Mouse (Mus musculus): Measurements from ENCODE around the gene Agpat2. TPM values are rescaled to one million over a fixed set of nuclear protein-coding genes. Genes with fewer than 3 reads are reported as not detected.

Gene Agpat2
- 10 to 100 TPM; 12.5 to 17.0 TPM for total RNA-seq (2023)

GRCm38 (mm10) chr2:26603720-26604671, at the start of gene Agpat2:
Gene Agpat2 (minus strand): TSS chr2:26604417.

DNA sequence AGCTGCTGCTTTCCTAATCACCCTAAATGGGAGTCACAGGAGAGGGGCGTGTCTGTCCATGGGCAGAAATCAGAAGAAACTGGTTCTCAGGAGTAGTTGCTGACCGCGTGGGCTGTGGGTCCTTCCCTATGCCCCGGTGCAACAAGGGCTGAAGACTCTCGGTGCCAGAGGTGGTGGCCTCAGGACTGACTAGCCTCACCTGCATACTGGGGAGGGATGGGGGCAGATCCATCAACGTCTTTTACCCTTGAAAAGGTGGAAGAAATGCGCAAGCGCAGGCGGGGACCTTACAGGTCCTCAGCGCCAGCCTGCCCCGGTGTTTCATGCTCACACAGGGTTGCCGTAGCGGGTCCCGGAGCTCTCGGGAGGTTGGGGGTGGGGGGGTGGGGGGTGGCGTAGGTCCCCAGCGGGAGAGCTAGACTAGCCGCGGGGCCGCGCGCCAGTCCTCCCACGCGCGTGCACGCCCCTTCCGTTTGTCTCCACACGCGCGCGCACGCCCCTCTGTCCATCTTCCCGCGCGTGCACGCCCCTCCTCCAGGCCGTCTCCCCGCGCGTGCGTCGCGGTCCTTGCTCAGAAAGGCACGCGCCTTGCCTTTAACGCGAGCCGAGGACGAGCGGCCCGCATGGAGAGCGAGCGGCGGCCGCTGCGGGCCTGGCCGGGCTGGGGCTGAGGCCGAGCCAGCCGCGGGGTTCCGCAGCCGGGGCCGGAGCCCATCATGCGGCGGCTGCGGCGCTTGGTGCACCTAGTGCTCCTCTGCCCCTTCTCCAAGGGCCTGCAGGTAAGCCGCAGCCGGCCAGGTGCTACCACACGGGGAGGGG, 23.9 kb upstream of the Agpat2 start, which contains the start of gene Fam69b:
Fam69b (plus strand) TSS at position 537 of the 819 bp plus-strand sequence.

DNA sequence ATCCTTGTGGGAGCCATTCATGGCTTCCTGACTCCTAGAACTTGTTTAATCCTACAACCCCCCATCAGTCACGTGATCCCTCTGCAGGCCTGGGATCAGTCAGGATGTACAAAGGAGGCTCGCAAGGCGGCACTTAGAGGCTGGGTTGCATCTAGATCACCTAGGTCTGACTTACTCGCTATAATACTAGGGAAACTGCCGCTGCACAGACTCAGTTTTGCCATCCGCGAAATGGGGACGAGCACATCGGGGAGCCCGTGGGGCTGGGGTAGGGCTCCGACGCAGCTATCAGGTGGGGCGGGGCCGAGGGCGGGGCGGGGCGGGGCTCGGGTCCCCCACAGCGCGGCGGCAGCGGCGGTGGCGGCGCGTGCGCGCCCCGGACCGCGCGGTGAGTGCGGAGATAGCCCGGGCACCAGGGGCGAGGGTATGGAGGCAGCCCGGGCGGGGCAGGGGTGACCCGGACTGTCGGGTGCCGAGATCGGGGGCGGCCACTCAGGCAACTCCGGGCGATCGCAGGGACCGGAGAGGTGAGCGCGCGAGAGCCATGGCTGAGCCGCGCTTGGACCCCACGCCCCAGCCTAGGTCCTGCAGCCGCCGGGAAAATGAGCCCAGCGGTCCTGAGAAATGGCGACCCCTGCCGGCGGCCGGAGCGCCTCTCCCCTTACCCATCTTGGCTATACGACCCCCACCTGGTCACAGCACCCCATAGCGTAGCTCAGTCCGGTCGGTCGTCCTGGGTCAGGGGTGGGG, 17.7 kb downstream of the Agpat2 start, which contains the start of gene Gm20532:
Gm20532 (plus strand) TSS at position 346 of the 750 bp plus-strand sequence.

GRCm38 (mm10) chr2:26579714-26580113, 24.5 kb downstream of the Agpat2 start, which contains the start of gene Egfl7:
Gene Egfl7 (plus strand): TSS chr2:26580014.

Other genes with a start within 250 kb of the Agpat2 start
- 1 to 10 TPM; 2.8 to 5.5 TPM for gene Card9, start 243.5 kb downstream of the Agpat2 start, total RNA-seq (2023)
- 100 to 1,000 TPM; 109 to 121 TPM for gene Snapc4, start 223.8 kb downstream of the Agpat2 start, total RNA-seq (2023)
- gene Entr1, start 215.1 kb downstream of the Agpat2 start, total RNA-seq (2023), result 100 to 1,000 TPM; 149 to 153 TPM
- gene Pmpca, start 215.1 kb downstream of the Agpat2 start, total RNA-seq (2023), result 10 to 100 TPM; 80.7 to 86.7 TPM
- 10 to 100 TPM; 33.3 to 36.9 TPM for gene Inpp5e, start 195.2 kb downstream of the Agpat2 start, total RNA-seq (2023)
- gene Sec16a, start 159.2 kb downstream of the Agpat2 start, total RNA-seq (2023), result 10 to 100 TPM; 79.3 to 91.7 TPM
- 100 to 1,000 TPM; 134 to 135 TPM for gene Notch1, start 87.8 kb downstream of the Agpat2 start, total RNA-seq (2023)
- gene Egfl7, start 24.4 kb downstream of the Agpat2 start, total RNA-seq (2023), result 1 to 10 TPM in 1 of 2 experiments, not detected in 1; 4.3 TPM
- gene Gm20532, start 17.8 kb downstream of the Agpat2 start, total RNA-seq (2023), result not detected
- gene Fam69b, start 24.0 kb upstream of the Agpat2 start, total RNA-seq (2023), result 1 to 10 TPM in 1 of 2 experiments, under 1 TPM in 1; 0.95 to 1.2 TPM
- 10 to 100 TPM; 10.2 to 13.5 TPM for gene Lcn4, start 66.9 kb upstream of the Agpat2 start, total RNA-seq (2023)

Data from T-cell, adult 66 days (primary cell).